ENCODE assay signal across 25 mouse cellular contexts in genomic region chr3:19421430-19421944, GRCm38 (mm10).
"Had no signal": no experiment of that assay in that cellular context is flagged by ENCODE, and none has a peak within 500 bp of the region (broad histone marks: within the 10 kb centered on the region; RNA-seq: fewer than 3 reads in every experiment).

No protein-coding gene starts in this region.

- H3K27ac ChIP-seq: kidney, embryonic 15.5 days; limb, embryonic 12.5 days; limb, embryonic 15.5 days; liver, embryonic 14.5 days; macrophage; midbrain, embryonic 12.5 days; midbrain, embryonic 15.5 days; neural tube, embryonic 13.5 days had no signal

- DNase-seq: kidney, adult 8-10 months; kidney, postnatal 10 days; kidney, postnatal 36 days; layer of hippocampus, postnatal 36 days; left cerebral cortex, postnatal 4 days; liver, postnatal 0 days; lung, embryonic 14.5 days; right cerebral cortex, adult 18-20 months; right cerebral cortex, postnatal 14 days; right cerebral cortex, postnatal 4 days; thymus, adult 2 months; thymus, postnatal 14 days; thymus, postnatal 4 days had no signal

- H3K9me3 ChIP-seq: kidney, embryonic 15.5 days; limb, embryonic 12.5 days; limb, embryonic 15.5 days; midbrain, embryonic 12.5 days; midbrain, embryonic 15.5 days; neural tube, embryonic 13.5 days had no signal

- H3K4me3 ChIP-seq: kidney, embryonic 15.5 days; limb, embryonic 12.5 days; limb, embryonic 15.5 days; midbrain, embryonic 12.5 days; midbrain, embryonic 15.5 days; myocyte; neural tube, embryonic 13.5 days had no signal

- H3K4me1 ChIP-seq: kidney, embryonic 15.5 days; limb, embryonic 12.5 days; midbrain, embryonic 12.5 days; midbrain, embryonic 15.5 days; neural tube, embryonic 13.5 days had no signal

- H3K27me3 ChIP-seq: kidney, embryonic 15.5 days; limb, embryonic 12.5 days; limb, embryonic 15.5 days; midbrain, embryonic 12.5 days; midbrain, embryonic 15.5 days; neural tube, embryonic 13.5 days had no signal

- H3K9ac ChIP-seq: kidney, embryonic 15.5 days; limb, embryonic 12.5 days; limb, embryonic 15.5 days; liver, embryonic 14.5 days; liver, postnatal 0 days; lung, embryonic 14.5 days; midbrain, embryonic 12.5 days; midbrain, embryonic 15.5 days; neural tube, embryonic 13.5 days had no signal

- H3K4me2 ChIP-seq: kidney, embryonic 15.5 days; limb, embryonic 12.5 days; limb, embryonic 15.5 days; liver, embryonic 11.5 days; lung, embryonic 14.5 days; midbrain, embryonic 12.5 days; midbrain, embryonic 15.5 days; neural tube, embryonic 13.5 days had no signal

- H3K36me3 ChIP-seq: kidney, embryonic 15.5 days; limb, embryonic 12.5 days; limb, embryonic 15.5 days; midbrain, embryonic 12.5 days; midbrain, embryonic 15.5 days; neural tube, embryonic 13.5 days had no signal

- ATAC-seq: intestine, postnatal 0 days; liver, postnatal 0 days; lung, postnatal 0 days; midbrain, embryonic 15.5 days had no signal
